Mouse (Mus musculus) thymus, postnatal 10 days (tissue): ENCODE measurements around the gene Ptprk.

ENCODE experiments used
- DNase-seq, 2 experiments: peaks; one replicate each; pipeline ENCODE4 v3.0.0; 2021; ENCODE audit warnings: low spot score in 2 of 2

Gene Ptprk

DNA sequence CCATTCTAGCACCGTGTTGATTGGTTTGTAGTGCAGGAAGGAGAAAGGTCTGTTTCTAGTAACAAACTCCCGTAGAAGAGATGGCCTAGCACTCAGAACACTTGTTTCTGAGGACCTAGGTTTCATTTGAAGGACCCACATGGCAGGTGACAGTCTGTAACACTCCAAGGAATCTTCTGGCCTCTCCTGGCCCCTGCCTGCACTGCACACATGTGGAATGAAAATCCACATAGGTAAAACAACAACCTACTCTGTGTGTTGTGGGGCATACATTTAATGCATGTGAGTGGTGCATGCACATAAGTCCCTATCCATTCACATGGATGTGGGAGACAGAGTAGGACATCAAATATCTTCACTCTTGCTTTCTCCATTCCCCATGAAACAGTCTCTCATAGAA, 204.1 kb downstream of the Ptprk start:
- no peak for DNase-seq

DNA sequence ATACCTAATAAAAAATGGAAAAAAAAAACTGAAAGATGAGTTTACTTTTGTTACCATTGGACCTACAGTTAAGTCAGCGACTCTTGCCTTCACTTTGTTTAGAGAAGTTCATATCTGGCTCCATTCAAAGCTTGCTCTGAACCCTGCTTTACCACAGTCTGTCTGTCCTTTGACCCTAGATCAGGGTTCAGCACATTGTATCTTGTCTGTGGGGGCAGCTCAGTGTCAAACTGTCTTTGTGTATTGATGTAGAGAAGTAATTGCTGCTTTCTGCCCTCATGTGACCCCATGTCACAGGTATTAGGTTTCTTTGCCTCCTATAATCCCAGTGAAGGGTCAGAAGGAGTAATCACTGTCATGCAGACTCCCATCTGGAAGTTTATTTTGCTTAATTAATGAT, 222.9 kb downstream of the Ptprk start:
- DNase-seq, result no peak

DNA sequence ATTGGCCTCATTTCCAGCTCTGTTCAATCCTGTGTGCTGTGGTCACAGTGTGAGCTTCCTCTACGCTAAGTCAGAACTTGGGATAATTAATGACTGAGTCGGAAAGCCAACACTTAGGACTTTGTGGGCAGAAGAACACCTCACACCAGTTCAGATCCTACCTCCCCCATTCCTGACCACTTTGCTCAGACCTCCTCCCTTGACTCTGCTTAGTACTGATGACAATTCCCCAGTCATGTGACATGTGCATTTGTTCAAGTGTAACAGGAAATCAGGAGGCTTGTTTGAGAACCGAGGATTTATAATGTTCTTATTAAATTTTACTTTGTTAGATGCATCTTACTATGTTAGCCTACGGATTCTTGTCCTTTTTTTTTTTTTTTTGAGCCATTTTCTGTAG, 224.6 kb downstream of the Ptprk start:
- no peak for DNase-seq

DNA sequence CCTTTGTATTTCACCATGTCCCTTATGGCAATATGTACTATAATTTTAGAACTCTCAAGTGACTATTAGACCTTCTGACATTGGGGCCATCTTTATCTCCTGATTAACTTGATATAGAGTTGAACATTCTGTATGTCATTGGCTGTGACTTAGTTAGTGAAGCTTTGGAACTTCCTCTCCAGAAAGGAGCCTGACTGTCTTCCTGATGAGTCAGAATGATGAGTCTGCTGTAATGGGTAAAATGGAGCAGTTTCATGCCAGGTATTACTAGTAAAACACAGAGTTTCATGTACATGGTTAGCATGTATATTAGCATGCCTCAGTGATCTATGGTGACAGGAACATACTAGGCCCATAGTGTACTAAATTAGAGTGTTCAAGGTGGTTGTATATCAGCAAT, 229.2 kb downstream of the Ptprk start:
- DNase-seq, result no peak

DNA sequence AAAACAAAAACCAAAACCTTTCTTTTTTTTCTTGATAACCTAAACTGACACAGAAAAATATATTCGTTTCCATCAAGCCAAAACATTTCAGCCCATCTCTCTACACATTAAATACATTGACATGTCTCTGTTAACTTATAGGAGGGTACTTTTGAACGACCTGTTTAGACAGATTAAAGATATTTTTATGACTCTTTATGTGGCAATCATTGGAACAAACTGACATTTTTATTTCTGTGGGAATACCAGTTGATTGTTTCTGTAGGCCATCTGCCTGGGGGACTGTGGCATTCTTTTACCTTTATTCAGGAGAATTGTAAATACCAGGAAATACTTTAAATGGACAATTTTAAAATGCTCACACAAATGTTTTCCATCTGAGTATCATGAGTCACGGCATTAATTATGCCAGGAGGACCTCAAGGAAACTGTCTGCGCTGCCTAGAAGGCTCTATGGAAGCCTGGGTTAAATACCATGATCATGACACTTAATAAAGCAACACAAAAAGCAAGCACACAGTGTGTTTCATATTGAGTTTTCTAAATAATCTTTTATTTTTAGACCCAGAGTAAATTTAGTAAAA, 229.8 kb downstream of the Ptprk start:
- DNase-seq, result no peak

DNA sequence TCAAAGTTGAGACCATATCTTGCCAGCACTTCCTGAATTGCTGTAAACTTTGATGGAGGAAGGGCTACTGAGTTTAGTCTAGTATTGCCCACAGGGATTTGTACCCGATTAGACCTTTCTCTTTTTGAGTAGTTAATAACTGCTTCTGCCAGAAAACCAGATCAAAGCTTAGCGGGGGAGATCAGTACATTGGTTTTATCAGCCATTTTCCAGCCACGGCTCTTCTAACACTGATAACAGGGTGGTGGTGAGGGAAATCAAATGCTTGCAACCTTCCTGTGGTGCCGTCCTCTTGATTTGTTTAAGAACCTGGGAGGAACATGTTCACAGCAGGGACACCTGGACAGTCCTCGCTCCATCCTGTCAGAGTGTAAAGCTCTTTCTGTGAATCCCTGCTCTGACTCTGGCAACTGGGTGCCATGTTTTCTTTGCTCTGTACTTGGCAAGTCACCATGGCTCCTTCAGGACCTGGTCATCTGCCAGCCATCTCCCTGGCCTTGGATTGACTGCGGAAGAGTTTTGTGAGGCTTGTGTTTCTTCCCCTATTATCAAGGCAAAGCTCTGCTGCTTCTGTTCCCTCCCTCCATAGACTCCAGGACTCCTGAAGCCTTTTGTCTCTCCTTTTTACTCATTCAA, 231.9 kb downstream of the Ptprk start:
- DNase-seq, result no peak

DNA sequence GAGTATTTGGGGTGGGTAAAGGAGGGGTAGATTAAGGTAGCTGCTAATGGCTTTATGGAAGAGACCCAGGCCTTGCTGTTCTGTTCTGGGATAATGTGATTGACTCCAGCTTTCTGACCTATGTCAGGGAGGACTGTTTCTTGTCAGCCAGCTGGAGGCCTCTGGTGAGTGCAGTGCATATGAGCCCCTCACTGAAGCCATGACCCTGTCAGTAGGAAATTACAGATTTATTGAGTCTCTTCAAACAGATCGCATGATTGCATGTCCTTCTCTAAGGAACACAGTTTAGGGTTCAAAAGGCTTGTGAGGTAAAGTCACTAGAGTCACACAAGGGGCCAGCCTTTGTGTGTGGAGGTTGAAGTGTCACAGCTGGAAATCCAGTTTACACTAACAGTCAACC, 236.7 kb downstream of the Ptprk start:
- DNase-seq, result no peak

DNA sequence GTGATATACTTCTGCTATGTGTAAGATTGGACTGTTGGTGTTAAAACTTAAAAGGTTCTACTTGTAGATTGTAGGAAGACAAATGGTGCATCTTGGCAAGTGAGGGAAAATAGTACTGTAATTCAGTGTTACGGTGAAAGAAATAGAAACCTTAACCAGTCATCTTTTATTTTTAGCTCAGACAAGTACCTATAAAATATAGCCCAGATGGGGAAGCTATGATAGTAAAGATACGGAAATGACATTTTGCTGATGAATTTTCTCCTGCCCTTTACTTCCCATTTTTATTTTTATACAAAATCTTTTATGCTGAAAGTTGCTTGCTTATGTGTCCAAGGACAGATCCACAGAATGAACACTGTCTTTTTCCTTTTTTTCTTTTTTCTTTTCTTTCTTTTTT, 248.4 kb downstream of the Ptprk start:
- no peak for DNase-seq

DNA sequence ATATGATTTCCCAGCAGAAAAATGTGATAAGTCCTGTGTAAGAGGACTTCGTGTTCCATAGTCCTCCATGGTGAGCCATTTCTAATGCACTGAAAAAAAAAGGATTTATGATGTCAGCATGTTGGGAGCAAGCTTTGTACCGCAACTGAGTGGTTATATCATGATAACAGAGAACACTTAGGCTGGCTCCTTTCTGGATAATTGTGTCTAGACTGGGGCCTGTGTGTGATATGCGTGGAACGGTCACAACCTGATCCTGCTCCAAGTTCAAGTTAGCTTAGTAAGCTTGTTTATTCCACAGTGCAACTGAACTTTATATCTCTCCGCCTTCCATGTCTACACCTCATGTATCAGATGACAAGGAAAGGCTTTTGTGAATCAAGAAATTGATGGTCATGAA, 260.6 kb downstream of the Ptprk start:
- no peak for DNase-seq

DNA sequence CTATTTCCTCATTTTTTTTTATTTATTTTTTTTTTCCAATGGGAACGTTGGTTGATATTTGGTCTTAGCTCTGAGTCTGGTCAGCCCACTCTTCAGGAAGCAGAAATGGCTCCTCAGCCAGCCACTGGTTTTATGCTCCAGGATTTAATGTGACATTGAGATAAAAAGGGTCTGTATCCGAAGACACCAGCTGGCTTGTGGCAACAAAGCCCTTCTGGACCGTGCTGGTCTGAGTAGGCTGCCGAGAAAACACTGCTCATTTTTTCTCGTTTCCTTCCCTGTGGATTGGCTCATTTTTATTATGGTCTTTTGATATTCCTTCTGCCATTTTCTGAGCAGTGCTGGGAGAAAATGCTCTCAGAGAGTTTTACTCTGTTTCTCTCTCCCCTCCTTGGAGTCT, 263.9 kb downstream of the Ptprk start:
- no peak for DNase-seq

DNA sequence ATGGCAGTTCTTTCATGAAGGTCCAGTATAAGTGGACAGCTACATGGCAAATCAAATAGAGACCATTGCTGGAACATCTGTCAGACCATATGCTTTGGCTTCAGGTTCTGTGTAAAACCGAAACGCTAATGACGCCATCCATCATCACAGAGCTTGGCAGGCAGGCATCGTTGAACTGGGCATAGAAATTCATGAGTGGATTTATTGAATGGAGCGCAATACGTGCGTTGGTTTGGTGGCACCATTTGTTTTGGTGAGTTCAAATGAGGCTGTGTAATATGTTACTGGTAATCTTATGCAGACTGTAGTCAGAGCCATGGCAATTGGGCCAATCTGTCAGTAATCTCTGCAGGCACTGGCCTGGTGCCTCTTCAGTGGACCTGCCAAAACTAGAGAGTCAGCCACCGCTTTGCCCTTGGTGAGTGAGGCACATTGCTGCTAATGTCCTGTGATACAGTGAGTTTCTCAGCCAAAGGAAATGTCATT, 270.6 kb downstream of the Ptprk start:
- no peak for DNase-seq

DNA sequence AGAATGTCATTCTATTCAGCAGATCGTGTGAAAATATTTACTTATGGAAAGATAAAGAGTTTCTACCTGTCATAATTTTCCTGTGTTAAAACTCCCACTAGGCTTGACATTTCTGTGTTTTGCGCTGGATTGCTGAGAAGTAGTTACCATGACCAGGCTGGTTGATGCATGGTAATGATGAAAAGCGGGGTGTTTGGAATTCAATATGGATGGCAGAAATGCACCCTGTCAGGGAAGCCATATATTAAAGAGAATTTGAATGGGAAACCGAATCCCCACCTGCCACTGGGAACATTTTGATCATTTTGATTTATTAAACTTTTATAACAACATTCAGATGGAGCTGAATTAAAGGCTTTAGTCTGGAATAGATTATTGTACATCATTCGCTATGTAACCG, 290.7 kb downstream of the Ptprk start:
- no peak for DNase-seq

DNA sequence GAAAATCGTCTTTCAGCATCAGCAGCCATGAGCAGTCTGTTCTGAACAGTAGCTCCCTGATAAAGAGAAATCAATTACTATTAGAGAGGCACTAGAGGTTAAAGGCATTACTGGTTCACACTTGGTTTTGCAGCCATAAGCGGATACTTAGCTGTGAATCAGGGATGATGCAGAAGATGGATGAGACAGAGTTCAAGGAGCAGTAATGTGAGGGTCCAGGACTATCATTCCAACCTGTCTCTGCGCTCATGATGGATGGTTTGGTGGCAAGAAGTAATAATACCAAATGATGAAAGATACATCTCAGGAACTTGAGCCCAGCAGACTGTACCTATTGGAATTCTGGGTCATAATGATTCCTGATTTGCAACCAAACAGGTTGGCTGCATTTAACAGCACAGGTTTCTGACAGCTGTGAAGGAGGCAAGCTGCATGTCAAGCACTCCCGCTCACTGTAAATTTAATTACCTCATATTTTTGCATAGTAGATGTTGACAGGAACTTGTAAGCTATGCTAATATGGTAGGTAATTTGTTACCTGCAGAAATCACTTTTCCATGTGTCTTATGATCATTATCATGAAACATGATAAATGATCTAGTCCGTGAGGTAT, 291.6 kb downstream of the Ptprk start:
- no peak for DNase-seq

DNA sequence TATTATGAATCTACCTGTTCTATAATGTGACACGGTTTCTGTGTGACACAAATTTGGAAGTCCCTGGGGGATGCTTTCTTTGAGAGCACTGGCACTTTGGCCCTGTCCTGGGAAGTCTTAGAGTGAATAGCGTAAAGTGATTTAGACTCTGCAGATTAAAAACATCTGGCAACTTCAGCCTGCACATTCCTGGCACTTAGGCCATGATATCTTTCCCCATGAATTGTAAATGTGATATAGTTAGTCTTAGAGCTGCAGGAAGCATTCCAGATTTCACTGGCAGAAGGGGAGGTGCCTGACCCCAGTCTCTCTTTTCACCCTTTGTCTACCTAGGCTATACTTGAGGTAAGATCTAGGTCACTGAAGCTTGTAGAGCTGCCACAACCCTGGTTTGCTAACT, 295.2 kb downstream of the Ptprk start:
- DNase-seq, result no peak

DNA sequence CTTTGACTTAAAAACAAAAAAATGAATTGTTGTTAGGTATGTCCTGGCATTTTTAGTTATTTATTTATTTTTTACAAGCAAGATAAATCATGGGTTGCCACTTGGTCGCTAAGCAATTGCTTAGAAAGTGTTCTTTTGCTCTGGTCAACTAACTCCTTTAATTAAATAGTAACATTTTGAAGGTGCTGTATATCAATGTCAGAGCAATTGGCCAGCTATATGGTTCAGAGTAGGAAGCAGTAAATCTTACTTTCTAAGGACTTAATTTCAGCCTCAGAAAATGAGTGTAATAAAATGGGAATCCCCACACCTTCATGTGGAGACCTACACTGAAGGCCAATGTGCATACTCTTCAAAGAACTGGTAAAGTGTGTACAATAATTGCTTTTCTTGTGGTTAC, 300.3 kb downstream of the Ptprk start:
- no peak for DNase-seq

DNA sequence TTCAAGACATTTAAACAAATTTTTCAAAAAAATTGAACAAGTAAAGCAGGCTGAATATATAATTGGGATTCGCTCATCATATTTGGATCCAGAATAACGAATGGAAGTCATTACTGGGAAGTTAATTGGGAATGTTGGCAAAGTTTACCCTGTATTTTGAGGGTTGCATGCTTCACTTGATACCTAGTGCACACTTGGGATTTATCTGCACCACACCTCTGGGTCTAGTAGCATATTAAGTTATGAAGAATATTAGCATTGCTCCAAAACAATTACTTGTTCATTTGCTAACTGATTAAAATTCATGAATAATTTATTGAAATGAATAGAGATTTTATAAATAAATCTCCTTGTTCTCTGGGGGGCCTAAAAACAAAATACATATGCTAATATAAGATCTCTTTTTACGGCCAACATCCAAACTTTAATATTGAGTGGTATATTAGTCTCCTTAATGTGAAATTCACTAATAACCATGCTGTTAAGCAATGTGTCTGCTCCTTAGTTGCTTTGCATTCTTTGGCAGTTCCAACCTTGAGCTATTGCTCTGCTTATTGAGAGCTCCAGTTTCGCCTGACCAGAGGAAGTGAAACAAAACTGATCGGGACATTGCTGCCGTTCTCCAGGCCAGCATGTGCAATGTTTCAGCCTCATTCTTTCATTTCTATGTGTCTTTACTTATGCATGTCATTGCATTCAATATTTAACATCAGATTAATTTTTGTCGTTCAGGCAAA, 305.3 kb downstream of the Ptprk start:
- no peak for DNase-seq

DNA sequence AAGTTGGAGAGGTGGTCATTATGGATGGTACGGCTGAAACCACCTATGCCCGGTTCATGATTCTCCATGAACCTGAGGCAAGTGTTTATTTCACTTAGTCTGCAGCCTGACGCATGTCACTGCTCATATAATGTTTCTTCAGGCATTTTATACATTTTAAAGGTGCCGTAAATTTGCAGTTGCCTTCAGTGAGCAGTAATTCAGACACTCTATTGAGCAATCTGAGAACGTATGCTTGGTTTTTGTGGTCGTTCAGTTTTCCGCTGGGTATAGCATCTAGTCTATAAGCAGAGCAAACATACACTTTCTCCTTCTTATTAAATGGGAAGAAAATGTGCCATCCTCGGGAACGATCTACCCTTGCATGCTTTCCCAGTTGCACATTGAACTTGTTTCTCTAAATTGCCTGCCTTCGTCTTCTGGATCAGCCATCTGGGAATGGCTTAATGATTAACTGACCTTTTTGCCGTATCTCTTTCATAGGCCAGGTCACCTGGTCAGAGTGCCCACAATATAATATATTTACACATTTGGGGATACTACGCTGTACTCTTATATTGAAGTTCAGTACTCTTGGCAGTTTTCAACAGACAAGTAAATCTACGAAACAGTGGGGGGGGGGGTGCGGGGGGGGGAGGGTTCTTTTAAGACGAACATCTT, 313.1 kb downstream of the Ptprk start:
- no peak for DNase-seq

DNA sequence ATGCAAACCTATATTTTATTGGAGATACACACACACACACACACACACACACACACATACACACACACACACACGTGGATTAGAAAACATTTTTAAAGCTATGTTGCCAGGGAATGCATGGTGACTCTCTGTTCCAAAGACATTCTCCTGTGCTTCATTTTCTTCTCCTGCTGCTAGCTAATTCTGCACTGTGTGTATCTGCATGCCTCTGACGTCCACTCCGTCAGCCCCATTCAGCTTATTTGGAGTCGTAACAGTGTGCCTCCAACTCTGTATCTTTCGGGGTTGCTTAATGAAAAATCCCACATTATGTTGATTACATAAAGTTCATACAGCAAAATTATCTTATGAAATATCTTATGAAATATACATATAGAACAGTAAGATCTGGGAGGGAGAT, 316.5 kb downstream of the Ptprk start:
- DNase-seq, result no peak

DNA sequence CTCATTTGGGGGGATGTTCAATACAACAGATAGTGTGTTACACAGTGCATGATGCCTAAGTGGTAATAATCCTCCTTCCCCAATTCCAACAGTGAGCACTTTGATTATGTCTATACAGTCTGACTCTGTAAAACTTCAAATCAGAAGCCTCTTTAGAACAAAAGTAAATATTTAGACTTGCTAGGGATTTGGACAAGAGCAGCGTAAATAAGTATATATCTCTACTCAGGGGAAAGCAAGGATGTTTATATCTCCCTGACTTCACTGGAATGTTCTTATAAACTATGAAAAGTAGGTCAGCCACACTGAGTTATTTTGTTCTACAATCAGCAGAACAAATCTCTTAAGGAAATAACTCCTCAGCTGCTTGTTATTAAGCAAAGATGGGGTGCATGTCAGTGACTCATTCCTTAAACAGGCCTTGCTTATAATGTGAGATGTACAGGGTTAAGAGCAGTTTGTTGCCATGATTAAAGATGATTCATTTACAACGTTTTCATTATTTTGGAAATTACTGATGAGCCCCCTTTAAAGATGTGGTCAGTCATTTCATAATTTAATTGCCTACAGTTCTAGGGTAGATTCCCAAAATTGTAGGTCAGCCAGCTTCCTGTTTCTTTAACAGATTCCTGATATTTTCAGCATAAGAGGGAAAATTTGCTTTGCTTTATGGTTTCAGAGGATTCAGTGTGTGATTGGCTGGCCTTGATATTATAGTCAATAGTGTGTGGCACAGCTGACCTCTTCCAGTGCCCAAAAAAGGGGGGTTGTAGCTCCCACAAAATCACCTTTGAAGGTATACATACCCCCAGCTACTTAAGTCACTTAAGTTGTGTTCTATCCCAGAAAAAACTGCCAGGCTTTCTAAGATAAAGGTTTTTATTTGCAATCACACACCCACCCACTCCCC, 321.2 kb downstream of the Ptprk start:
- no peak for DNase-seq

DNA sequence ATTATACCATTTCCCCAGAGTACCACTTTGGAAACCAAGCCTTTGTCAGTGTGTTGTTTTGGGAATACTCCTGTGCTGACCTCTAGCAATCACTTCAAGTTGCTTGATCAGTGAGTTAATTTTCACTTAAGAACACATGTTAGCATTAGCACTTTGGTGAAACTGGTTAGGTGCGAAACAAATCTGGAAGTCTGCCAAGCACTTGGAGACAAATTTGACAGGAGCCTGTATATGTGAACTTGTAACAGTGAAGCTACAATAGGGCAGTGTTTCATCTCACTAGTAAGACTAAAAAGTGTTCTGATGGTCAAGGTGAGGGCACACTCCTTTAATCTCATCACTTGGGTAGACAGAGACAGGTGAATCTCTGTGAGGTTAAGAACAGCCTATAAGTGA, 321.9 kb downstream of the Ptprk start:
- no peak for DNase-seq

DNA sequence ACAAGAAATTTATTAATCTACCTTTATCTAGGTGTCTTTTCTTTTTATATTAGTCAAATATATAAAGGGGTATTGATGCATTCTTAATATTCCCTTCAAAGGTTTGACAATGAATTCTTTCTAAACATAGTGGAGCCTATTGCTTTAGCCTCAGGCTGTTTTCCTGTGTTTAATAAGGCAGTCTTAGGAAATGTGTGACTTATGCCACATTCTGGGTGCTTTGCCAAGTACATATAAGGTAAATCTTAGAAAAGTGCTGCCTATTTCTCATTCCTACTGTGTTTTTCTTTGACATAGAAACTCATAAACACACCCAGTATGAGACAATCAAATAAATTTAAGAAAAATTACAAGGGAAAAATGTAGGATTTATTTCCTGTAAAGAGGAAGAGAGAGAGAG, 327.2 kb downstream of the Ptprk start:
- no peak for DNase-seq
